Mouse (Mus musculus) megakaryocyte, embryonic 14.5 days (primary cell): ENCODE measurements around the gene Haus3.

Source experiments
- FLI1 ChIP-seq: IDR thresholded peaks from 2 replicates; pipeline ENCODE4 v1.6.1; 2012; ENCODE audit warnings: low read length, inconsistent platforms, mixed read lengths
- GATA1 ChIP-seq: IDR thresholded peaks from 3 replicates; pipeline ENCODE4 v1.6.1; 2012; ENCODE audit warnings: mixed read lengths, low read length, inconsistent platforms, borderline replicate concordance

- TF ChIP-seq GATA1: no peak
- no peak for TF ChIP-seq FLI1
Observed at GRCm38 (mm10) chr5:34177091-34177490, 7.8 kb upstream of the Haus3 start.
